Mouse (Mus musculus) stomach, postnatal 0 days (tissue): ENCODE measurements at regions not wholly inside any gene's neighbourhood (a gene's known extent, or its start where the extent isn't known, plus 50 kb on each side); places are given as distances from the start of the nearest gene placed in this dataset.

Source experiments
- CTCF ChIP-seq: IDR thresholded peaks from 2 replicates; pipeline ENCODE4 v1.5.1; 2016; ENCODE audit warnings: antibody characterized with exemption, low read depth, mild to moderate bottlenecking, moderate library complexity
- EP300 ChIP-seq: optimal IDR thresholded peaks from 2 replicates; pipeline ENCODE3; 2016; ENCODE audit warnings: antibody characterized with exemption

- TF ChIP-seq CTCF (no peak), EP300 (no peak)
These were observed 80.5 kb downstream of the Gm815 start for GRCm38 (mm10) chr19:26966055-26966760.
